Mouse (Mus musculus) gastrocnemius, postnatal 36 days (tissue): ENCODE measurements around the gene Slc25a33. TPM values are rescaled to one million over a fixed set of nuclear protein-coding genes. Genes with fewer than 3 reads are reported as not detected.
A peak's percentile ranks its signal among the peaks of the same experiment; 100 is the strongest.

Source experiments
- DNase-seq, 2 experiments: peaks; one replicate each; pipeline ENCODE4 v3.0.0; 2022
- intact Hi-C: fragments of 180-260 bp; cut with DNase I; formaldehyde crosslinking; loops from one replicate; pipeline ENCODE4 v1.15.1; 2025
- total RNA-seq, 2 experiments: library from RNA; stranded (reverse); gene quantifications; 2 replicates each; pipeline ENCODE4 v1.2.3; 2021

The Slc25a33 gene
- total RNA-seq, 2 experiments from 2014 or later = 10.8 to 12.5 TPM

- DNase-seq = no peak
- intact Hi-C loops = no loop called here
Observed at GRCm38 (mm10) chr4:149734246-149734645, 39.8 kb downstream of the Slc25a33 start.

GRCm38 (mm10) chr4:149733748-149734147 is 40.3 kb downstream of the Slc25a33 start:
- DNase-seq = no peak
- intact Hi-C loops = no loop called here

GRCm38 (mm10) chr4:149732800-149733199 is 41.3 kb downstream of the Slc25a33 start:
- intact Hi-C loops = no loop called here
- no peak for DNase-seq

GRCm38 (mm10) chr4:149732313-149732712 is 41.8 kb downstream of the Slc25a33 start:
- intact Hi-C loops = no loop called here
- no peak for DNase-seq

- intact Hi-C loops = no loop called here
- no peak for DNase-seq
Observed at GRCm38 (mm10) chr4:149730827-149731226, 43.2 kb downstream of the Slc25a33 start.

- intact Hi-C loops = no loop called here
- DNase-seq = no peak
Observed at GRCm38 (mm10) chr4:149728810-149729209, 45.3 kb downstream of the Slc25a33 start.

GRCm38 (mm10) chr4:149727636-149728035 is 46.4 kb downstream of the Slc25a33 start:
- no peak for DNase-seq
- intact Hi-C loops = no loop called here

GRCm38 (mm10) chr4:149725661-149726350 is 48.3 kb downstream of the Slc25a33 start:
- DNase-seq = peak; percentile 65 to 75
- intact Hi-C loops = no loop called here

GRCm38 (mm10) chr4:149724916-149725470 is 49.1 kb downstream of the Slc25a33 start:
- intact Hi-C loops = no loop called here
- DNase-seq = no peak

GRCm38 (mm10) chr4:149723855-149724731 is 50.0 kb downstream of the Slc25a33 start:
- intact Hi-C loops = no loop called here
- DNase-seq = peak in 1 of 2 experiments; percentile 58

GRCm38 (mm10) chr4:149723021-149723390 is 51.1 kb downstream of the Slc25a33 start:
- DNase-seq = no peak
- intact Hi-C loops = no loop called here

- intact Hi-C loops = no loop called here
- DNase-seq = no peak
Observed at GRCm38 (mm10) chr4:149722104-149723020, 51.7 kb downstream of the Slc25a33 start.

- intact Hi-C loops = no loop called here
- DNase-seq = no peak
Observed at GRCm38 (mm10) chr4:149721163-149721562, 52.9 kb downstream of the Slc25a33 start.

GRCm38 (mm10) chr4:149719686-149720085 is 54.4 kb downstream of the Slc25a33 start:
- DNase-seq = no peak
- intact Hi-C loops = no loop called here

- intact Hi-C loops = loop anchor here (5.0 kb wide), 1 partner anchor 157 kb away; no protein-coding TSS in a partner anchor
- DNase-seq = no peak
Observed at GRCm38 (mm10) chr4:149714542-149714941, 59.5 kb downstream of the Slc25a33 start.

GRCm38 (mm10) chr4:149711955-149712354 is 62.1 kb downstream of the Slc25a33 start:
- intact Hi-C loops = loop anchor here (1.0 to 5.0 kb wide), 2 partner anchors 62 to 155 kb away; no protein-coding TSS in a partner anchor

GRCm38 (mm10) chr4:149711485-149711884 is 62.6 kb downstream of the Slc25a33 start:
- intact Hi-C loops = loop anchor here (5.0 kb wide), 1 partner anchor 154 kb away; no protein-coding TSS in a partner anchor
- DNase-seq = no peak

More at GRCm38 (mm10) chr4:149711955-149712354, 62.1 kb downstream of the Slc25a33 start:
- peak in 1 of 2 experiments; percentile 40 for DNase-seq

GRCm38 (mm10) chr4:149710510-149710909 is 63.6 kb downstream of the Slc25a33 start:
- intact Hi-C loops = loop anchor here (5.0 kb wide), 1 partner anchor 153 kb away; no protein-coding TSS in a partner anchor
- peak; percentile 46 to 55 for DNase-seq

- intact Hi-C loops = no loop called here
- DNase-seq = no peak
Observed at GRCm38 (mm10) chr4:149705941-149706340, 68.1 kb downstream of the Slc25a33 start.

GRCm38 (mm10) chr4:149705298-149705697 is 68.8 kb downstream of the Slc25a33 start:
- no peak for DNase-seq
- intact Hi-C loops = no loop called here
